Mouse (Mus musculus) monocyte, adult 5-6 weeks (primary cell): Measurements from ENCODE around the gene Foxk1. TPM values are rescaled to one million over a fixed set of nuclear protein-coding genes. Genes with fewer than 3 reads are reported as not detected.

Experiments
- ATAC-seq: fragments of 153-309, 156-312 bp; replicated peaks from 2 replicates; pipeline ENCODE4 v1.8.0; 2017; ENCODE audit warnings: mild to moderate bottlenecking; ENCODE audit not compliant: low TSS enrichment, insufficient number of reproducible peaks, severe bottlenecking, poor library complexity, low FRiP score
- total RNA-seq: library from RNA; stranded (forward); fragments of 200-1000, 200-491, 200-594 nt; gene quantifications from 3 replicates; pipeline ENCODE4 v1.2.3, GENCODE M21; 2017

Foxk1 gene
- total RNA-seq, 1 experiment from 2014 or later: 17.6 TPM

DNA sequence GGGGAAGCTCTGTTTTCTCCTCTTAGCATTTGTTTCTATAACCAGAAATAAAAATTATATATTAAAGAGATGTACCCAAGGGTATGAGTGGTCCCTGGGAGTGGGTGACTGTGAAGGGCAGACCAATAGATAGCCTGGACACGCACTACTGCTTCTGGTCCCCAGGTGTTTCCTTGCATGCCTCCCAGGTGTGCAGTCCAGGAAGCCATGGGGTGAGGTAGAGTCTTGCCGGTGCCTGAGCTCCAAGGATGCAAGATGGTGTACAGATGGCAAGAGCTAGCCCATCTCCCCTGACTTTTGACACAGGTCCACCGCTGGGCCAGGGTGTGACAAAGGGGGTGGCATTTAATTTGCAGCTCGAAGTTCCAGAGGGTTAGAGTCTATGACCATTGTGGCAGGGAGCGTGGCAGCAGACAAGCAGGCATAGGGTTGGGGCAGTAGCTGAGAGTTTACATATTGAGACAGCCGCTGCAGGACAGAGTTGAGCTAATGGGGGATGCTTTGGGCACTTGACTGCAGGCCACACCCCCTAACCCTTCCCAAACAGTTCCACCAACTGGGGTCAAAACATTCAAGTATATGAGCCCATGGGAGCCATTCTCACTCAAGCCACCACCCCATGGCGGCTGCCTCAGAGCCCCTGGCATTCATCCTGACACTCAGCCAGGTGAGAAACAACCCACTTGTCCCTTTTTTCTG is 60.8 kb downstream of the Foxk1 start:
- no peak for ATAC-seq

DNA sequence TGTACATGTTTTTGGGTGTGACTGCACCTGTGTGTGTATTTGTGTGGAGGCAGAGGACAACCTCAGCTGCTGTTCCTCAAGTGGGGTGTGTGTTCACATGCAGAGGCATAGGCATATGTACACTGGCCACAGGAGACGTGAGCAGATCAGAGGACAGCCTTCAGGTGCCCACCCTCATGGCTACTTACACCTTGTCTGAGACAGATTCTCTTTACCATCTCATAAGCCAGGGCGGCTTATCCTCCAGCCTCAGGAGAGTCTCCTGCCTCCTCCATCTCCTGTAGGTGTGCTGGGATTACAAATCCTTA is 61.3 kb downstream of the Foxk1 start:
- ATAC-seq: no peak

DNA sequence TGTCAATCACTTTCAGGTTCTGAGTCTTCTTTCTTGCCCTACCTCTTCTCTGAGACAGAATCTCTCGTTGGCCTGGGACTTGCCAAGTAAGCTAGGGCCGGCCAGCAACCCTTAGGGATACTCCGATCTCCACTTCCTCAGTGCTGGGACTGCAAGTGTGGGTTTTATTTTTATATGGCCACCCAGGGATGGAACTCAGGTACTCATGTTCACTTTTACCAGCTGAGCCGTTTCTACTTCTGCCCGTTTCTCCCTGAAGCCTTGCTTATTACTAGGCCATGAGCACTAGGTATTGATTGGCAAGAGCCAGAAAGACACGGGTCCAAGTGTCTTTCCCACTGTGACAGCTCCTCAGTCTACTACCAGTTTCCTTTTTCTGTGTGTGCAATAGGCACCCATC is 61.7 kb downstream of the Foxk1 start:
- ATAC-seq: no peak

DNA sequence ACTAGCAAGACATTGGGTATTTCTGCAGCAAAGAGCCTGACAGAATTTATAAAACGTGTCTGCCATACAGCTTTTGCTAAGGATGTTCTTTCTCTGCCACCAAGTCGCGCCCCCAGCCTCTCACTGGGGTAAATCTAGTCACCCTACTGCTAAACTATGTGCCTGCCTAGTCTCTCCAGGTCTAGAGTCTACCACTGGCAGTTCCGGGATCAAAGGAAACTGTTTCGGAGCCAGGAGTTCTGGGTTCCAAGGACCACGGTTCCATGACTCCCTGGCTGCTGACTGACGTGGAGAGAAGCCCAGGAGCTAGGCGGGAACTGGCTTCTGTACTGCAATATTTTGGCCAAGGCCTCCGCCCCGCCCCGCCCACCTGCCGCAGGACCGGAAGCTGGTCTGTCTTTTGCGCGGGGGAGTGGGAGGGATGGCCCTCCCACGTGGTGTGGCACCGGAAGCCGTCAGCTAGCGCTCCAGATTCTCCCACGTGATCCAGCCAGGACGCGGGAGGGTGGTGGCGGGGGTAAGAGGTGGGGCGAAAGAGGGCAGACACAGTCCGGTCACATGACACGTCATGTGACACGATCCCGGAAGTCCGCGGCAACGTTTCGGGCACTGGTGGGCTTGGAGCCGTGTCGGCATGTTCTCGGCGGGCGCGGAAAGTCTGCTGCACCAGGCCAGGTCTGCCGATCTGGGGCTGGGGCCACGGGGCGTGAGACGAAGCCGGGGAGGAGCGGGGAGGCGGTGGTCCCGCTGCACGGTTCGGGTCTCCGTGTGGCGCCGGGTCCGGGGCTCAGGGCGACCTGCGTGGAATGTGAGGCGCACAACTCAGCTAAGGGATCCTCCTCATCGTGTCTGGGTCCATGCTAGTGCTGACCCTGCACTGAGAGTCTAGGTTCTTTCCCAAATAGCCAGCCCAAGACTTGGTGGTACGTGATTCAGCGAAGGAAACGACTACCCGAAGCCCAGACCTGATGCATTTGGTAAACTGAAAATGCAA is 62.5 kb downstream of the Foxk1 start, which contains the start of gene Ap5z1:
TSS of gene Ap5z1 (plus strand) at position 484 of the 994 bp plus-strand sequence.
- peak; percentile 82 for ATAC-seq

DNA sequence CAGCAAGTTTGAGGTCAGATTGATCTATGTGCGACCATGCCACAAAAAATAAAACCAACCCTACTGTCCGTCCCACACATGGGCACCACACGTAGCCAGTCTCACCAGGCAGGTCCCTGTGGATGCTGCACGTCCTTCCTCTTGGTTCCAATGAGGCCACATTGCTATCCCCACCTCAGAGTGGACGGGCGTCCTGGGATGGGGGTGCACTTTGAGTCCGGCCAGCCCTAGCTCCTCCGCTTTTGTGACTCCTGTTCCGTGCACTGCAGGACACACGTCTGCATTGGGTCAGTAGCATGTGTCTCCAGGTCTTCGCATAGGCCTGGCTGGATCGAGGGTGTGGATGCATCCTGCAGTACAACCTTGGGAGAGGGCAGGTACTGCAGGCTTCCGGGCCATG is 67.1 kb downstream of the Foxk1 start:
- no peak for ATAC-seq

DNA sequence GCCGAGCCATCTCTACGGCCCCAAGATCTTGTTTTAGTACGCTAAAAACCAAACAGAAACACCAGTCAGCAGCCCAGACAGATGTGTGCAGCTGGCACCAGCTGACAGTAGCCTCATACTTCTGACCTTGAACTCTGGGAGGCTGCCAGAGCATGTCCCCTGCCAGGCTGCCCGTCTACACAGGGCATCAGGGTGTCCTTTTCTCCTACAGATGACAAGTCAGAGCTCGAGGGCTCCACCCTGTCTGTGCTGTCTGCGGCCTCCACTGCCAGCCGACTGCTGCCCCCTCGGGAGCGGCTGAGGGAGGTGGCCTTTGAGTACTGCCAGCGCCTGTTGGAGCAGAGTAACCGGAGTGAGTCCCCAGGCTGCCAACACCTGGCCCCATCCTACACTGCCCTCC is 68.5 kb downstream of the Foxk1 start:
- ATAC-seq: no peak

DNA sequence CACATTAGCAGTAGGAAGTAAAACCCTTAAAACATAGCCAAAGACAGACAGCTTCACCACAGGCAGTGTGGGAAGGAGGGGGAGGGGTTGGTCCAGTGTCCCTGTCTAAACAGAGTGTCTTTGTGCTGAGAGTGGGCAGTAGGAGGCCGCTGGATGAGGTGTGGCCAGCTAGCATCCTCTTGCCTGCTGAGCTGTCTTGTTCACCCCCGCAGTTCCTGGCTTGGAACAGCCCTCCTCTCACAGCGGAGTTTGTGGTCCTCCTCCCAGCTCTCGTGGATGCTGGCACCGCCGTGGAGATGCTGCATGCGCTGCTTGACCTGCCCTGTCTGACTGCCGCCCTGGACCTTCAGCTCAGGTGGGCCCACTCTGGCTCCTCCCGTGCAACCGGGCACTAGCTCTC is 72.4 kb downstream of the Foxk1 start:
- no peak for ATAC-seq

DNA sequence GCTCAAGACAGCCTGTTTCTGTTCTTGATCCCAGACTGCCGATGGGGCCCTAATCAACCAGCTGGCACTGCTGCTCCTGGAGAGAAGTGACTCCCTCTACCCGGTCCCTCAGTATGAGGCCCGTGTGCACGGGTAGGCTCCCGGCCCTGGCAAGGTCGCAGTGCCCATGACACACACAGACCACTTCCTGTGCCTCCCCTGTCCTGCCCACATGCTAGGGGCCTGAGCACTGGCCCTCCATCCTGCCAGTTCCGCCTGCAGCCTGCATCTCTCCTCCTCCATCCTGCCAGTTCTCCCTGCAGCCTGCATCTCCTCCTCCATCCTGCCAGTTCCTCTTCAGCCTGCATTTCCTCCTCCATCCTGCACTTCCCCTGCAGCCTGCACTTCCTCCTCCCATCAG is 74.4 kb downstream of the Foxk1 start:
- no peak for ATAC-seq

DNA sequence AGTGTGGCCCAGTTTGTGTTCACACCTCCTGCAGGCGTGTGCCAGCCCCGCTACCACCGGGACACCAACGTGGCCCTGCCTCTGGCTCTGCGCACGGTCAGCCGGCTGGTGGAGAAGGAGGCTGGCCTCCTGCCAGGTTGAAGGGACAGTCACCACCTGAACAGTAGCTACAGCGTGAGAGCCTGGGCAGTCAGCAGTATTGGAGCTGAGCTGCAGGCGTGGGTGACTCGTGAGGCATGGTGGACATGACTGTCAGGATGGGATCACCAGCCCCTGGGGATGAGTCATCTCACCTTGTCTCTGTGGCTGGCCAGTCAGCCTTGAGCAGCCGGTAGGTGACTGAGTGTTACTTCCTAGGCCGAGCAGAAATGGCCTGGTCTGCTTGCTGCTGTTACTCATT is 76.0 kb downstream of the Foxk1 start:
- ATAC-seq: no peak

DNA sequence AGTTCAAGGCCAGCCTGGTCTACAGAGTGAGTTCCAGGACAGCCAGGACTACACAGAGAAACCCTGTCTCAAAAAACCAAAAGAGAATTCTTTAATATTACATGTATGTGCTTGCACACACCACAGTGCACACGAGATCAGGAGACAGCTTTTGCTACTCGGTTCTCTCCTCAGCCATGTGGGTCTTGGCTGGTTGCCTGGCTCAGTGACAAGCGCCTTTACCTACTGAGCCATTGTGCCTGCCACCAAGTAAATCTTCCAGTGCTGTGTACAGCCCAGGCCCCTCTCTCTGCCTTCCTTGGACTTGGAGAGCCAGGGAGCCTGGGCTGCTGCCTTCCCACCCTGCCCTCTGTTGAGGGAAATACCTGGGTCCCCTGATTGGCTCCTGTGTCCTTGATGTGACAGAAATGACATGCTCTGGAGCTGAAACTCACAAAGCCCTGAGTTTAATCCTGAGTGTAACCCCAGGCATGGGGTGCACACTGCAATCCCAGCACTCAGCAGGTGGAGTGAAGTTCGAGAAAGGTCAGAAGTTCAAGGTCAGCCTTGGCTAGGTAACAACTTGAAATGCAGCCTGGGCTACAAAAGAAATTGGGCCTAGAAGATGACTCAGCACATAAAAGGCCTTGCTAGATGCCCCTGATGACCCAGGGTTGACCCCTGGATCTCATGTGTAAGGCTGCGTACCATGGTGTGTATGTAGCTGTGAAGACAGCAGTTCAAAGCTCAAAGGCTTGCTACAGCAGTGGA is 76.7 kb downstream of the Foxk1 start:
- ATAC-seq: no peak

DNA sequence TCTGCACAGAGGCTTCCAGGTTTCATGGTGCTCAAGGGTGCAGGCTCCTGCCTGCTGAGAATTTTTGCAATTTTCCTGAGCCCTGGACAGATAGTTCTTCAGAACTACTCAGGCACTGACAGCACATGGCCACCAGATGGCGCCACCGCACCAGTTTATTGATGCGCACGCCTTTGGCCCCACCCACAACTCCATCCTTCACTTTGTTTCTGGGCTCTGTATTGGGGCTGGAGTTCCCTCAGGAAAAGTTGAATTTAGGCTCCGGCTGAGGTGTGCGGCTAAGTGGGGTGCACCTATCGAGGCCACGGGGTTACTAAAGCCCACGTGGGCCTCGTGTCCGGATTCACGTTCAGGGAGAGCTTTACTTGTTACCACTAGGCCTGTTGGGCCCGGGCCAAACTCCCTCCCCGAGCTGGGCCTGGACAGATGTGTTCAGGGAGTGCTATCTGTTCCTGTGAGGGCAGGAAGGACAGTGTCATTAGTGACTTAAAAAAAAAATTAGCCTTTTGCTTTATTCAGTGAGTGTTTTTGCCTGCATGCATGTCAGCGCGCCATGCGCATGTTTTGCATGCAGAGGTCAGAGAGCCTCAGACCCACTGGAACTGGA is 77.6 kb downstream of the Foxk1 start:
- ATAC-seq: peak; percentile 65

DNA sequence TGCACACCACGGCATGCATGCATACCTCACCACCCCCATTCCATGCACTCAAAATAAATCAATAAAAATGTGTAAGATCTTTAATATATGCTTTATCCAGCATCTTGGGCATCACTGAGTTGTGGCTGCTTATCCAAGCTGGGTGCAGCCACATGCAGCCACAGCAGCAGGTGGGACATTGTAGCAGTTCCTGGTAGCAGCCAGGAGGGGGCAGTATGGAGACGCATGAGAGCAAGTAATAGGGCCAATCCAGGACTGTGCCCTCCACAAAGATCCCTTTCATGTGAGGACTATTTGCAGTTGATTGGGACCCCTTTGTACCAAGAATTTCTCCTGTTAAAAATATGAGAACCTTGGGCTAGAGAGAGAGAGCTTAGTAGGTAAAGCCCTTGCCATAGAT is 81.2 kb downstream of the Foxk1 start:
- ATAC-seq: no peak

DNA sequence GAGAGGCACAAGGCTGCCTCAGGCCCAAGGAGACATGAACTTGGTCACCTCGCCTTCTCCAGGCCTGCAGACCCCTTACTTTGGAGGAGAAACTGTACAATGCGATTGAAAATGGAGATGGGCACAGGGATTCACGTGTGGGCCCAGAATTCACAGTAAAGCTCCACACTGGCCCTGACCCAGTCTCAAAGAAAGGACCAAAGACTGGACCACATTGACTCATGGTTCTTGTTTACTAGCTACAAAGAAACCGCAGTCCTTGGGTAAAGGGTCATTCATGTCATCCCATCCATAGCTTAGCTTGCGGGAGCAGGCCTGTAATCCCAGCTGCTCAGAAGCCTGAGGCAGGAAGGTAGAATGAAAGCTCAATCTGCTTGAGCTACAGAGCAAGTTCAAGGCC is 82.3 kb downstream of the Foxk1 start:
- no peak for ATAC-seq

DNA sequence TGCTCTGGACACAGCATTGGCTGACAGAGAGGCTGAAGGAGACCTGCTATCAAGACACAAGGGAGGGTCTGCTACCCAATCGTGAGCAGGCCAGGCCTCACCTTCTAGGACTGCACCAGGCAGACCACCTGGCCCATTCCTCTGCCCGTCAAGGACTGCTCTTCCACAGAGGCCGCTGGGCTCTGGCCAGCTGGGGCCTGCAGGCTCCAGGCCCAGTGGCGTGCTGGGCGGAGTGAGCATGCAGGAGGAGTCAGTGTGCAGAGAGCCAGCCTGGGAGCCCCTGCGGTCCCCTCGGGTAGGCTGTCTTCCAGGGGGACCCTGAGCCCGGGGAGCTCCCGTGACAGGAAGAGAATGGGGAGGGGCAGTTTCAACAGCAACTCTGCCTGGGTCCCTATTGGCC is 85.4 kb downstream of the Foxk1 start:
- no peak for ATAC-seq

DNA sequence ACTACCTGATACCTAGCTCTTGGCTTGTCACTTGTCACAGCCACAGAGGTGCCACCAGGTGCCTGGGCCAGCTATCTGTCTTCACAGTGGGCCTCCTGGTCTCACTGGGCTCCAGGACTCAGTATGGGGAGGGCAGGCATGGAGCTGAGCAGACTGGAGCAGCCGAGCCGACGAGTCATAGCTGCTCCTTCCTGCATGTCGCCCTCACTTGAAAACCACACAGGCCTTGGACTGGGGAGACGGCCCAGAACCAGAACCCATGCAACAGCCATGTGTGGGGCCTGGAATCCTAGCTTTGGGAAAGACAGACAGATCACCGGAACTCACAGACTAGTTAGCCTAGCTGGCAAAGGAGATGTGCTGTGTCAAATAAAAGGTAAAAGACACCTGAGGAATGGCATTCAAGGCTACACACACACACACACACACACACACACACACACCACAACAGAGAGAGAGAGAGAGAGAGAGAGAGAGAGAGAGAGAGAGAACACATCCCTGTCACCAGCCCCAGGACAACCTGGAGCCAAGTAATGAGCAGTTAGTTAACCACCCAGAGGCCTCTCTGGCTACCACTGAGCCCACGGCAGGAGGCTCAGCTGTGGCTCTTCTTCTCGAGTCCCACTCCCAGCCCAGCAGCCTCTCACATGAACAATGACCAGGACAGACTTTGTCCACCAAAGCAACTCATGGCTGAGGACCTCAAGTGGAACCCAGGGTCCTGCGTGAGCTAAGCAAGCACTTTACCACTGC is 88.8 kb downstream of the Foxk1 start:
- ATAC-seq: no peak

DNA sequence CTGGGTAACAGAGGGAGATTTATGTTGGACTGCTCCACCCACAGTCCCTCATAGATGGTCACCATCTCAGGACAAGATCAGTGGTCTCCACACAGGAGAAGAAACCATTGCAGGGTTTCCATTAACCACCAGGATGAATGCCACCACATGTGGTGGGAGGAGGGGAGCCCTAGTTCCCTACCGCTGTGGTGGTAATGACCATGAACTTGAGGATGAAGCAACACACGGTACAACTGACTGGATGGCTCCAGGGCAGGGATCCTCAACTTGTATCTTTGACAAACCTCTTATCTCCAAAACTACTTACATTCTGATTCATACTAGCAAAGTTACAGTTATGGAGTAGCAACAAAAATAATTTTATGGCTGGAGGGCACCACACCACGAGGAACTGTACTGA is 92.0 kb downstream of the Foxk1 start:
- no peak for ATAC-seq

DNA sequence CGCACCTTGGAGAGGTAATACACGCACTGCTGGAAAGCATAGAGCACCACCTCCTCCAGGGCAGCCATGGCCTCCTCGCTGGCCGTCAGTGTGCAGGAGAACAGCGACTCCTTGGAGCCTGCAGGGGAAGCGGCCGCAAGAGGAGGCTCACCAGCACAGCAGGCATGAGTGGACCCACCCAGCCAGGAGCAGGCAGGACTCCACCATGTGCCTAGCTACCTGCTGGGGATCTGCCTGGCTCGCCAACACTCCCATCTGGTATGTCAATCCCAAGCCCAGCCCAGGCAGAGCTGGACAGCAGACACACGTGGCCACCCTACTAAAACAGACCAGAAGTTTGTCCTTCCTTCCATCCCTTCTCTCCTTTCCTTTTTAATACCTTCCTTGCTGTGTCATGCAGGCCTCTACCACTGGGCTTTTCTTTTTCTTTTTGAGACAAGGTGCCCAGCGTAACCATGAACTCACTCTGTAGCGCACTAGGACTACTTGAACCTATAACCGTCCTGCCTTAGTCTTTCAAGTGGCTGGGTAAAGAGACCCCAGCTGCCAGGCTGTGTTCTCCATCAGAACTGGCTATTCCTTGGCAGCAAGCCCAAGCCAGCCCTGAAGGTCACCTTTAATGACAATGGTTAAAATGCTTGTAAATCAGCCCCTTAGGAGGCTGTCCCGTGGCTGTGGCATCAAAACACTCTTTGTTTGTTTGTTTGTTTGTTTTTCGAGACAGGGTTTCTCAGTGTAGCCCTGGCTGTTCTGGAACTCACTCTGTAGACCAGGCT is 94.2 kb downstream of the Foxk1 start:
- ATAC-seq: no peak

DNA sequence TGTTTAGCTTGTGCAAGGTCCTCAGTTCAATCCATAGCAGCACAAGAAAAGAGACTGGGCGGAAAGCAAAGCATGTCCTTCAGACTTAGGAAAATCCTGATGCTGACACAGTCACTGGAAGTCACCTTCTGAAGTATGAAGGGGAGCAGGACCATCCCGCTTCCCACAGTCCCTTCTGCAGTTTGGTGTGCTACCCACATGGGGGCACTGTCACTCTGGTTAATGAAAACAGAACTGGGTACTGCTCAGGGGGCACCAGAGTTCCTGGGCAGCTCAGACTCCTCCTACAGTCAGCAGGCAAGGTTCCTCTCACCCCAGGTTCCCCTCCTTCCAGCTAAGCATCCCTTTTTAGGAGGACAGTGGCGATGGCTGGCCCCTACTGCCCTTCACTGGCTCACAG is 97.7 kb downstream of the Foxk1 start:
- no peak for ATAC-seq
